Mouse (Mus musculus): ENCODE results near the gene Dhrs7c.

The Dhrs7c gene

GRCm38 (mm10) chr11:67845193-67845592, 47.2 kb downstream of the Dhrs7c start:
- no peak for DNase-seq (ENCODE audit: low spot score)

- DNase-seq (ENCODE audit: low spot score), result no peak
Measured at GRCm38 (mm10) chr11:67851770-67852169, 53.8 kb downstream of the Dhrs7c start.

DNA sequence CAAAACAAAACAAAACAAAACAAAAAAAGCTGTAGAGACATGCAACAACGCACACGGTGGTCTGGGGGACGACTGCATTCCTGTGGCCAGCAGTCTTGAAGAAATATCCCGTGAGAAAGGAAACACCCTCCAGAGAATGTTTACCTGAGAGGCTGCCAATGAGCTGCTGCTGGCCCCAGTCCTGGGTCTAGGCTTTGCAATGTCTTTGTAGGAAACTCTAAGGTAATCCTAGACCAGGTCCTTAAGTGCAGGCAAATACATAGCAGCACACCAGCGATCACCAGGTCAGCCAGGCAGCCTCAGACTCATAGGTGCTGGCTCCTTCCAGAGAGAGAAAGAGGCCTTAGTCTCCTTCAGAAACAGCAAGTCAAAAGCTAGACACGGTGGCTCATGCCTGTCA, 56.0 kb downstream of the Dhrs7c start:
- no peak for DNase-seq (ENCODE audit: low spot score)

DNA sequence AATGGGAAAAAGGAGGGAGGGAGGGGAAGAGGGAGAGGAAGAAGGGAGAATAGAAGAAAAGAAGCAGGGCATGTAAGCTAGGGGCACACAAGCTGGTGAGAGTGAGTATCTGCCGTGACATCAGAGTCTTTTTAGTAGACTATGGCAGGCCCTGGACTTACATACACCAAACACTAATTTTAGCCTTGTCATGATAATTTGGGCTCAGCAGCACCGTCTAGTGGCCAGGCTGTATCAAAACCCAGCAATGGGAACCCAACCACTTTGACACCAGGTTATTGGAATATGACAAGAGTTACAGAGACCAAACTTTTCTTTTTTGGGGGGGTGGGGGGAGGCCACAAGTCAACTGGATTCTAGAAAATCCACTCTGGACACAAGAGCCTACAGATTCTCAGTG, 57.0 kb downstream of the Dhrs7c start:
- DNase-seq (ENCODE audit: low spot score), result no peak

- DNase-seq (ENCODE audit: low spot score), result no peak
Measured at GRCm38 (mm10) chr11:67858518-67858917, 60.5 kb downstream of the Dhrs7c start.

DNA sequence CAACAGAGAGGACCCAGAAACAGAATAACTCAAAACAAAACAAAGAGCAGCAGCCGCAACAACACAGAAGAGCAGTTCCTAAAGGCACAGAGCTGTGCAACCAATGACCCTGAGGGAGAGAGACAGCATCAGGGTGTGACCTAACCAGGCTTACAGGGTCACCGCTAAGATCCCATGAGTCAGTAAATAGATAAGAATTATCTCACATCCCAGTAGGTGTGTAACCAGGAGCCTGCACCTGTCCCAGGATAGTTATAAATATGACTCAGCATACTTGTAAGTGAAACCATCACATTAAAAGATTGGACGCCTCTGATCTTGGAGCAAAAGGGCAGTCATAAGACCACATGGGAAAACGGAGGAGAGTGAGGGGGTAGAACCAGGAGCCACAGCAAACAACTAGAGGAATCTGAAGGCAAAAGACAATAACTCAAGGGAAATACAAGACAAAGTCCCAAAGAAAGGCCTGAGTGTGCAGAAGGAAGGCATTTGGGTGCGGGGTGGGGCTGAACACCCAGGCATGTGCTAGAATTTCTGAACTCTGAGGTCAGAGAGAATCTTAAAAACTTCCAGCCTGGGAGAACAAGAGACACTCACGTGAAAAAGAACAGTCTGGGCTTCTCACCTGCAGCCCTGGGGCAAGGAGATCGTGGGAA, 62.9 kb downstream of the Dhrs7c start:
- no peak for DNase-seq (ENCODE audit: low spot score)

DNA sequence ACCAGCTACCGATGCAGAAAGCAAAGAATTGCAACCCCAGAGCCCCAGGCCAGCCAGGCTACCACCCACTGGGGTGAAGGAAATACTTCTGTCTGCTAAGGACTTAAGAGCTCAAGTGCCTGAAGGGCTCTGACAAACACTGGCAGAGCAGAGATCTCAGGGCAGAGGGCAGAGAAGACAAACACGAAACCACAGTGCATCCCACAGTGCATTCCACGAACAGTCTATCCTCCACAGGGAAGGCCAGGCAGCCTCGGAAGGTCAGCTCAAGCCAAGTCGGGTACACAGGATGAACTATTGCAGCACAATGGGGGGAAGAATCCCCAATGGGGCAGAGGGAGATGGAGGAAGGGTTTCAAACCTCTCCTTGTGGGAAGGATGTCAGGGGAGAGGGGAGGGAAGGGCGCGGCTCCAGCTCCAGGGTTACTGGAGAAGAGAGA, 63.4 kb downstream of the Dhrs7c start:
- no peak for DNase-seq (ENCODE audit: low spot score)

DNA sequence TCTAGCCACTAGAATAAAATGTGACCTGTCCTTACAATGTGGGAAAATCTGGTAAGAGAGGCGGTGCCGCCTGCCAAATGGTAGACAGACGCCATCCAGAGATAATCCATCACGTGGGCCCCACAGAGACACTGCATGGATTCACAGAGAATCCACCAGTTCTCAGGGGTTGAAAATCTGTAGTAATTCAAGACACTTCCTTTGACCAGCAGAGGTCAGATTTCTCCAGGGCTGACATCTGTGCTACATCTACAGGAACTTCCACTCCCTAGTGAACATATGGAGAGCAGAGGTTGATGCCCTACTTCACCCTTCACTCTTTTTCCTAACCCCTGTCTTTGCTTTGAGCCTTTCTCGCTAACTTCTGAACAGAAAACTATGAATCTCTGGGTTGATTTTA, 67.1 kb downstream of the Dhrs7c start:
- no peak for DNase-seq (ENCODE audit: low spot score)
